Mouse (Mus musculus): ENCODE measurements at regions not wholly inside any gene's neighbourhood (a gene's known extent, or its start where the extent isn't known, plus 50 kb on each side); places are given as distances from the start of the nearest gene placed in this dataset.

GRCm38 (mm10) chr6:81608637-81609036 is 314.8 kb upstream of the Gcfc2 start:
- H3K9ac ChIP-seq (ENCODE audit: control insufficient read depth, low read depth, low read length, poor library complexity, severe bottlenecking), result no peak overlapping the region
- H3K4me3 ChIP-seq (ENCODE audit: control insufficient read depth in 1 of 2, insufficient read depth in 1 of 2, low read depth in 2 of 2, low read length in 2 of 2), result no peak overlapping the region
- TF ChIP-seq TAL1 (IDR thresholded peaks at IDR 0.05; ENCODE audit: low read length) (no peak), KAT2A (conservative IDR thresholded peaks at IDR 0.05; ENCODE audit: low read depth, low read length) (no peak), ZC3H11A (IDR thresholded peaks at IDR 0.05; ENCODE audit: low read depth, low read length) (no peak), CHD2 (IDR thresholded peaks at IDR 0.05; ENCODE audit: low read length) (no peak), CHD1 (IDR thresholded peaks at IDR 0.05; ENCODE audit: low read depth, low read length) (no peak), E2F4 (IDR thresholded peaks at IDR 0.05; ENCODE audit: borderline replicate concordance, low read depth, low read length) (no peak), EP300 (IDR thresholded peaks at IDR 0.05; ENCODE audit: low read depth in 1 of 2, low read length in 2 of 2) (no peak), TBP (IDR thresholded peaks at IDR 0.05; ENCODE audit: low read depth, low read length) (no peak), MYC (IDR thresholded peaks at IDR 0.05; ENCODE audit: low read depth, low read length) (no peak), MAX (IDR thresholded peaks at IDR 0.05; ENCODE audit: low read length) (no peak), TCF12 (IDR thresholded peaks at IDR 0.05; ENCODE audit: low read depth, low read length) (no peak)

GRCm38 (mm10) chr6:81611980-81612379 is 311.5 kb upstream of the Gcfc2 start:
- no peaks in the 10 kb centered on the region for H3K79me2 ChIP-seq (ENCODE audit: control insufficient read depth, insufficient read depth, low read length, poor library complexity)
- H3K4me1 ChIP-seq (ENCODE audit: control insufficient read depth in 1 of 2, insufficient read depth in 2 of 2, low read length in 2 of 2), result no peaks in the 10 kb centered on the region
- no peak overlapping the region for H3K4me3 ChIP-seq (ENCODE audit: control insufficient read depth in 1 of 2, insufficient read depth in 1 of 2, low read depth in 2 of 2, low read length in 2 of 2)
- H3K27me3 ChIP-seq (ENCODE audit: control insufficient read depth in 1 of 2, insufficient read depth in 2 of 2, low read length in 2 of 2), result no peaks in the 10 kb centered on the region
- H3K9me3 ChIP-seq (replicated peaks; ENCODE audit: insufficient read depth, low read length), result no peaks in the 10 kb centered on the region
- H3K27ac ChIP-seq (ENCODE audit: control insufficient read depth, low read depth, low read length), result no peak overlapping the region
- H3K36me3 ChIP-seq (ENCODE audit: control insufficient read depth in 1 of 2, insufficient read depth in 2 of 2, low read length in 2 of 2), result no peaks in the 10 kb centered on the region
- no peak for DNase-seq (ENCODE audit: low read depth, low spot score)
- TF ChIP-seq UBTF (IDR thresholded peaks at IDR 0.05; ENCODE audit: borderline replicate concordance, insufficient read depth, low read depth, low read length) (no peak), POLR2AphosphoS2 (IDR thresholded peaks at IDR 0.05; ENCODE audit: low read length) (no peak), USF1 (IDR thresholded peaks at IDR 0.05; ENCODE audit: low read depth, low read length) (no peak), MEF2A (IDR thresholded peaks at IDR 0.05; ENCODE audit: extremely low read depth, insufficient replicate concordance, low read depth, low read length, poor library complexity, severe bottlenecking) (no peak), MAFK (IDR thresholded peaks at IDR 0.05; ENCODE audit: borderline replicate concordance, low read depth, low read length) (no peak), CTCF (IDR thresholded peaks at IDR 0.05 in 2 of 3, conservative IDR thresholded peaks at IDR 0.05 in 1 of 3; ENCODE audit: control insufficient read depth in 1 of 3, insufficient read depth in 1 of 3, low read depth in 2 of 3, low read length in 3 of 3, poor library complexity in 1 of 3, severe bottlenecking in 1 of 3) (no peak), MAZ (IDR thresholded peaks at IDR 0.05; ENCODE audit: low read depth, low read length) (no peak), TCF12 (IDR thresholded peaks at IDR 0.05; ENCODE audit: low read depth, low read length) (no peak), ZC3H11A (IDR thresholded peaks at IDR 0.05; ENCODE audit: low read depth, low read length) (no peak), BHLHE40 (IDR thresholded peaks at IDR 0.05; ENCODE audit: borderline replicate concordance, low read depth, low read length) (no peak), ELF1 (IDR thresholded peaks at IDR 0.05; ENCODE audit: low read depth, low read length) (no peak), JUND (IDR thresholded peaks at IDR 0.05; ENCODE audit: low read depth, low read length) (no peak), GATA1 (IDR thresholded peaks at IDR 0.05; ENCODE audit: low read depth, low read length) (no peak)
- H3K9ac ChIP-seq (ENCODE audit: control insufficient read depth, low read depth, low read length, poor library complexity, severe bottlenecking), result no peak overlapping the region

More at GRCm38 (mm10) chr6:81608637-81609036, 314.8 kb upstream of the Gcfc2 start:
- Histone ChIP-seq H3K27ac (ENCODE audit: control insufficient read depth, low read depth, low read length) (no peak overlapping the region), H3K27me3 (ENCODE audit: control insufficient read depth in 1 of 2, insufficient read depth in 2 of 2, low read length in 2 of 2) (no peaks in the 10 kb centered on the region), H3K36me3 (ENCODE audit: control insufficient read depth in 1 of 2, insufficient read depth in 2 of 2, low read length in 2 of 2) (no peaks in the 10 kb centered on the region), H3K79me2 (ENCODE audit: control insufficient read depth, insufficient read depth, low read length, poor library complexity) (no peaks in the 10 kb centered on the region), H3K4me1 (ENCODE audit: control insufficient read depth in 1 of 2, insufficient read depth in 2 of 2, low read length in 2 of 2) (no peaks in the 10 kb centered on the region), H3K9me3 (replicated peaks; ENCODE audit: insufficient read depth, low read length) (no peaks in the 10 kb centered on the region)
- DNase-seq (ENCODE audit: low read depth, low spot score), result no peak

Data from MEL (cell line).